Mouse (Mus musculus) embryonic facial prominence, embryonic 14.5 days (tissue): ENCODE measurements around the gene Bpifc. TPM values are rescaled to one million over a fixed set of nuclear protein-coding genes. Genes with fewer than 3 reads are reported as not detected.

Experiments
- ATAC-seq: fragments of 200-750 bp; cut with Nextera tagmentation; 2 replicates; pipeline ENCODE4 v1.8.0; 2017; ENCODE audit warnings: low read depth, moderate number of reproducible peaks, moderate TSS enrichment
- DNase-seq: peaks from one replicate; pipeline ENCODE4 v3.0.0-alpha.2; 2015; ENCODE audit warnings: low spot score
- H3K27ac ChIP-seq: fragments of 300-500 bp; sonication (generic); replicated peaks from 2 replicates; pipeline ENCODE4 v1.5.1; 2014; ENCODE audit warnings: low read depth, mild to moderate bottlenecking, low read length, moderate library complexity
- H3K27me3 ChIP-seq: fragments of 300-500 bp; sonication (generic); replicated peaks from 2 replicates; pipeline ENCODE4 v1.6.1; 2014; ENCODE audit warnings: low read length; ENCODE audit not compliant: control insufficient read depth, insufficient read depth
- H3K36me3 ChIP-seq: fragments of 300-500 bp; sonication (generic); 2 replicates; pipeline ENCODE4 v1.6.1; 2014; ENCODE audit warnings: low read length, mixed read lengths; ENCODE audit not compliant: control insufficient read depth, insufficient read depth
- H3K4me1 ChIP-seq: fragments of 300-500 bp; sonication (generic); 2 replicates; pipeline ENCODE4 v1.6.1; 2014; ENCODE audit warnings: antibody characterized with exemption, low read length; ENCODE audit not compliant: control insufficient read depth, insufficient read depth
- H3K4me2 ChIP-seq: fragments of 300-500 bp; sonication (generic); 2 replicates; pipeline ENCODE4 v1.6.1; 2014; ENCODE audit warnings: low read depth, mild to moderate bottlenecking, low read length, moderate library complexity, mixed read lengths
- H3K4me3 ChIP-seq: fragments of 300-500 bp; sonication (generic); 2 replicates; pipeline ENCODE4 v1.5.1; 2014; ENCODE audit warnings: low read depth, mild to moderate bottlenecking, low read length
- H3K9ac ChIP-seq: fragments of 300-500 bp; sonication (generic); 2 replicates; pipeline ENCODE4 v1.6.1; 2014; ENCODE audit warnings: low read depth, mild to moderate bottlenecking, low read length, moderate library complexity, mixed read lengths
- H3K9me3 ChIP-seq: fragments of 300-500 bp; sonication (generic); 2 replicates; pipeline ENCODE4 v1.6.1; 2016; ENCODE audit warnings: low read length; ENCODE audit not compliant: control insufficient read depth
- WGBS: fragments of 180-500 bp; shearing (Covaris S2); extraction: QIAGEN DNeasy Blood & Tissue Kit; methylation state at CpG from one replicate; pipeline ENCODE4 v1.1.7; 2014; 5-methylcytosine and 5-hydroxymethylcytosine counted together
- polyA plus RNA-seq: library from polyadenylated mRNA; unstranded; fragments of >200 nt; fragmentation: Nextera tagmentation; extraction: Ambion mirVana; gene quantifications from 2 replicates; pipeline ENCODE4 v1.2.1, GENCODE M21; 2014

Bpifc gene
- polyA plus RNA-seq, 1 experiment from 2014 or later: 1.9 TPM

DNA sequence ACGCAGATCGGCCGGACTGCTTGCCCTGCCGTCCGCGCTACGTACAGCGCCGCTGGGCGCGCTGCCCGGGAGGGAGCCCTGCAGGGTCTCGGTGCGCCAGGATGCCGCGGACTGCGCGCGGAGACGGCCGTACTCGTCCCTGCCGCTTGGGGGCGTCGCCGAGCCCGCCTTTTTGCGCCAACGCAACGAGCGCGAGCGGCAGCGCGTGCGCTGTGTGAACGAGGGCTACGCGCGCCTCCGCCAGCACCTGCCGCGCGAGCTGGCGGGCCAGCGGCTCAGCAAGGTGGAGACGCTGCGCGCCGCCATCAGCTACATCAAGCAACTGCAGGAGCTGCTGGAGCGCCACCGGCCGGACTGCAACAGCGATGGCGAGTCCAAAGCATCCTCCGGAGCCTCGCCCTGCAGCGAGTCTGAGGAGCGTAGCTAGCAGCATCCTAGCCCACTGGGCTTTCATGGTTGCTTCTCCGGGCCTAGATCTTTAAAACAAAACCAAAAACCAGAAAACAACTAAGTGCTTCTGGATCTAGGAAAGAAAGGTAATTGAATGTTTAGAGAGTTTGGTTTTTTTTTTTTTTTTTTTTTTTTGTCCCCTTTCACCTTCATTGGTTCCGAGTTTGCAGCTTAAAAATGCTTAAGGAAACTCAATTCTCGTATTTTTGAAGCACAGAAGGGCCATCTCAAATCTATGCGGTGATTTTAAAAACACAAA is 83.0 kb downstream of the Bpifc start:
- ATAC-seq: peak; percentile 89
- 0 out of 2 replicates have a peak overlapping the region, but pooled peaks have one; percentile 6 for H3K27ac ChIP-seq
- WGBS: 2% methylated on average over 43 of the region's 63 CpGs

GRCm38 (mm10) chr10:85927676-85928445 is 83.8 kb downstream of the Bpifc start, which contains the start of gene Ascl4:
TSS of gene Ascl4 (plus strand) at chr10:85927681.
- Histone ChIP-seq H3K9me3 (no peaks in the 10 kb centered on the region), H3K9ac (peak within 1 kb of the TSS; percentile 54), H3K4me2 (peak within 1 kb of the TSS; percentile 98), H3K27me3 (peaks cover 37% of the 10 kb centered on the region), H3K27ac (0 out of 2 replicates have a peak within 1 kb of the TSS, but pooled peaks have one; percentile 6), H3K4me3 (peak within 1 kb of the TSS; percentile 53), H3K36me3 (no peaks in the 10 kb centered on the region), H3K4me1 (peaks cover 7% of the 10 kb centered on the region; the same call in 1 of the 2 replicates)
- no peak for ATAC-seq
- WGBS: 1% methylated on average over 23 of the region's 23 CpGs
- peak; percentile 36 for DNase-seq

More for the DNA sequence above, 83.0 kb downstream of the Bpifc start:
- H3K36me3 ChIP-seq: no peaks in the 10 kb centered on the region
- peaks cover 7% of the 10 kb centered on the region; the same call in 1 of the 2 replicates for H3K4me1 ChIP-seq
- H3K4me3 ChIP-seq: peak overlapping the region; percentile 53
- peak overlapping the region; percentile 54 for H3K9ac ChIP-seq
- no peaks in the 10 kb centered on the region for H3K9me3 ChIP-seq
- peaks cover 37% of the 10 kb centered on the region for H3K27me3 ChIP-seq
- peak overlapping the region; percentile 98 for H3K4me2 ChIP-seq
- peak; percentile 86 for DNase-seq

- Histone ChIP-seq H3K27ac (peak within 1 kb of the TSS; percentile 84), H3K36me3 (peaks cover 27% of the 10 kb centered on the region), H3K9ac (peak within 1 kb of the TSS; percentile 91), H3K4me1 (peaks cover 10% of the 10 kb centered on the region; the same call in 1 of the 2 replicates), H3K4me2 (peak within 1 kb of the TSS; percentile 67), H3K9me3 (no peaks in the 10 kb centered on the region), H3K27me3 (no peaks in the 10 kb centered on the region), H3K4me3 (peak within 1 kb of the TSS; percentile 98)
- under 1% methylated on average over 23 of the region's 90 CpGs for WGBS
- ATAC-seq (peak; percentile 100), DNase-seq (peak; percentile 99)
Observed at GRCm38 (mm10) chr10:85916498-85917309, 95.0 kb downstream of the Bpifc start, which contains the start of gene Prdm4. TSS of gene Prdm4 (minus strand) at chr10:85917142.

Other genes starting within 250 kb of the Bpifc start
- gene Pwp1, start 182.4 kb downstream of the Bpifc start, polyA plus RNA-seq: 68.0 and 75.0 TPM in 2 replicates
- 20.8 and 22.3 TPM in 2 replicates for gene Prdm4, start 94.8 kb downstream of the Bpifc start, polyA plus RNA-seq
- 0.49 and 0.80 TPM in 2 replicates for gene Ascl4, start 84.2 kb downstream of the Bpifc start, polyA plus RNA-seq
- 149 and 174 TPM in 2 replicates for gene Rtcb, start 54.1 kb downstream of the Bpifc start, polyA plus RNA-seq
- 26.1 and 27.9 TPM in 2 replicates for gene Fbxo7, start 10.1 kb upstream of the Bpifc start, polyA plus RNA-seq